Mouse (Mus musculus) bone marrow macrophage, adult 2 months (primary cell): Measurements from ENCODE around the gene Pidd1. TPM values are rescaled to one million over a fixed set of nuclear protein-coding genes. Genes with fewer than 3 reads are reported as not detected.

ENCODE experiments used
- H3K27ac ChIP-seq: 2 replicates; pipeline ENCODE4 v1.5.1; 2012; ENCODE audit warnings: low read depth, low read length; ENCODE audit not compliant: insufficient read depth
- H3K4me1 ChIP-seq: 2 replicates; pipeline ENCODE4 v1.6.1; 2012; ENCODE audit warnings: low read length; ENCODE audit not compliant: control insufficient read depth, insufficient read depth
- H3K4me3 ChIP-seq: 2 replicates; pipeline ENCODE4 v1.5.1; 2012; ENCODE audit warnings: mild to moderate bottlenecking, low read length, moderate library complexity; ENCODE audit not compliant: insufficient read depth
- CTCF ChIP-seq: IDR thresholded peaks from 2 replicates; pipeline ENCODE4 v1.5.1; 2012; ENCODE audit warnings: low read depth, mild to moderate bottlenecking, low read length, moderate library complexity
- POLR2A ChIP-seq: IDR thresholded peaks from 2 replicates; pipeline ENCODE4 v1.6.1; 2012; ENCODE audit warnings: mild to moderate bottlenecking, low read depth, low read length, borderline replicate concordance
- polyA plus RNA-seq: library from polyadenylated mRNA; stranded (reverse); fragments of >200 nt; gene quantifications from 2 replicates; pipeline ENCODE4 v1.2.4, GENCODE M21; 2012; ENCODE audit not compliant: missing spikeins, insufficient read depth, insufficient read length

The Pidd1 gene
- polyA plus RNA-seq, 1 experiment, result 5.6 TPM

DNA sequence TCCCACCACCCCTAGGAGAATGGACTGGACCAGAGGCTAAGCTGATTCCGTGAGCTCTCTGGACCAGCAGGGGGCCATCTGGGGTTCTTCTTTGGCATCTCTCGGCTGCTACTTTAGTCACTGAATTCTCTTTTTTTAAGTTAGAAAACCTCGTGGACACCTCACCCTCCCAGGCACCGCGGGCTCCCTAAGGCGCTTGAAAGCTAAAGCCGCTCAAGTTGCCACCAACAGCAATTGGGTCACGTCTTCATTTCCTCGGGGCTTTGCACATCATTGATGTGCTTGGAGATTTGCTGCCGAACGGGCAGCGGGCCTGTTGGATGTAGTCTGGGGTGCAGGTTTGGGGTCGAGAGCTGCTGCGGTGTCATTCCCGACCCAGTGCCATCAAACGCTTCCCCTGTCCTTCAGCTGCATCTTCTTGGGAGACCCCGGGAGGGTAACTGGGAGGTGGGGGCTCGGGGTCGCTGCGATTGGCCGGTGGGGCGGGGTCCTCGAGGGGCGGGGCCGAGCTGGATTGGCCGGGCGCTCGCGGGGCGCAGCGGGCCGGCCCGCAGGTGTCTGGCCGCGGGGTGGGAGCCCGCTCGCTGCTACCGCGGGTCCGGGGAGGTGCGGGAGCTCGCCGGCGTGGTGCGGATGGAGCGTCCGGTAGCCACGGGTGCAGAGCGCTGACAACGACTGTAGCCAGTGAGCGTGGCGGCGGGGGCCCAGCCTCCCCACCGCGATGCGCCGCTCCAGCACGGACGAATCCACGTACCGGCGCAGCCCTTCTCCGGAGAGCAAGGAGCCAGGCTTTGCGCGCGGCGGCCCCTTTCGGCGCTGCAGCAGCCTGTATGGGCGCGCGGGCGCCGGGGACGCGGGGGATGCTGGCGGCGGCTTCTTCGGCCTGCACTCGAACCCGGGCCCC lies 37.9 kb upstream of the Pidd1 start:
- Histone ChIP-seq H3K4me1 (peaks cover 25% of the 10 kb centered on the region), H3K4me3 (no peak overlapping the region), H3K27ac (no peak overlapping the region)
- TF ChIP-seq CTCF (no peak), POLR2A (no peak)

DNA sequence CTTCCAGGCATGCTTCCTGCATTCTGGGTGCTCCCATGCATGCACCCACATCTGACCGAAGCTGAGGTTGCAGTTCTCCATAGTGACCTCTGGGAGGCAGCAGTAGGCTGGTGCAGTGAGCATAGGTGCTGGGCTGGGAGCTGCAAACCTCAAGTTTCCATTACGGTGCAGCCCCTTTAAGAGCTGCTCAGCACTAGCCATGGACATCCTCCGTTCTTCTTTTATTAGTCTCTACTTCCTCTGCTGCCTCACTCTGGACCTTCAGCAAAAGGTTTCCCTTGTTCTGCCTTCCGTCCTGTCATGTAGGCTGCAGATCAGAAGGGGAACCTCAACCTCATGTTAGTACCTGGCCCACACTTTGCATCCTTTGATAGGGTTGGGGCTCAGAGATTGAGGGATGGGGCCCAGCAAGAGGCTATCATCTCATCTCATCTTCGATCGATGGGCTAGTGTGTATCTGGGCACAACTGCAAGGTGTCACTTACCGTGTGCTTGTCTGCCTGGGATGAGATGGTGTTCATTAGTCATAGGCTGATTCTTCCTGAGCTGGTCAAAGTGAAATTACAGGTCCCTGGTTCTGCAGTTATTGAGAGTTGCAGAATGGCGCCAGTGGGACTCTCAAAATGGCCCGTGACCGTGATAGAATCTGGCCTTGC lies 37.1 kb upstream of the Pidd1 start:
- H3K4me1 ChIP-seq, result peaks cover 25% of the 10 kb centered on the region
- H3K4me3 ChIP-seq, result 0 out of 2 replicates have a peak overlapping the region, but pooled peaks have one; percentile 4

DNA sequence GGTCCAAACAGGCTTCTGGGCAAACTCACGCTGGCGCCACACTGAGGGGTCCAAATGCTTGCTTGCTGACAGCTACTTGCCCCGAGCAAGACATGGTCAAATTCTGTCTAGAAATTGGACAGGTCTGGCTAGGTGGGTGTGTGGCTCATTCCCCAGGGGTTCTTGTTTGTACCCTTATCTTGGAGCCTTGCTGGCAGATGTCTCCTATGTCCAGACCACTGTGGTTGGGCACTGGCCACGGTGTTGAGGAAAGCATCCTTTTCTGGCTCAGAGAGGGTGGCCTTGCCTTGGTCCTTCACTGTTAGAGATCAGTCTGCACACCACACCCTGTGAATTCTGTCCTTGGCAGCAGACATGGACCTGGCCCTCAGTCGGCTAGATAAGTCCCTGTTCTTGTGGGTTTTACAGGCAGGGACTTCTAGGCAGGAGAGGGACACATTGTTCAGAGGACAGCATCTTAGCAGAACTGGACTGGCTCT lies 34.5 kb upstream of the Pidd1 start:
- no peak for TF ChIP-seq POLR2A
- Histone ChIP-seq H3K4me3 (no peak overlapping the region), H3K4me1 (peaks cover 32% of the 10 kb centered on the region), H3K27ac (no peak overlapping the region)

More for the DNA sequence above, 37.1 kb upstream of the Pidd1 start:
- TF ChIP-seq POLR2A (no peak), CTCF (peak; percentile 78)
- H3K27ac ChIP-seq, result no peak overlapping the region

DNA sequence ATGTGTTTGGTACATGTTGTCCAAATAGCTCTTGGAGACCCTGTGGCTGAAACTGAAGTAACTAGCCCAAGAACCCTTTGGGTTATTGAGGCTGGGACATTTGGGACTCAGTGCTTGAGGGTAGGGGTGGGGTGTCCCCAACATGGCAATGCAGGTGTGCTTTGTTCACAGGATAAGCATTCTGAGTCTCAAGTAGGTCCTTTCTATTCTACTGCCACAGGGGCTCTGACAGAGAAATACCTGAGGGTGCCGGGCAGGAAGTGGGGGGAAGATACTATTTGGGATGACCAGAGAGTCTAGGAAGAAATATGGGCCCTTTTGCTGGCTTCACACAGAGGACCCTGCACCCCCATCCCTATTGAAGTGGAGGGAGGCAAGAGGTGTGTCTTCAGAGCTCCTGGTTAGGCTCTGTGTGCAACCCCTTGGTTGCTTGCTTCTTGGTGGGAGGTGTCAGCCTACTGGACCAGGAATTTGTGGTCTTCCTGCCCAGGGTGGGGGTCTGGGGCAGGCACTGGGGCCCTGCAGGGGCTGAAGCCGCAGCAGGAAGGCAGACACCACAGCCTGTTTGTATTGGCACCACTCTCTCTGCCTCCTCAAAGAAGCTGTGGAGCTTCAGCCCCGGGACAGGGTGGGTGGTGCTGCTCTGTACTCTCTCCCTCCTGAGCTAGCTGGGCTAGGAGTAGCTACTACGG lies 33.9 kb upstream of the Pidd1 start:
- H3K4me1 ChIP-seq, result peaks cover 32% of the 10 kb centered on the region

DNA sequence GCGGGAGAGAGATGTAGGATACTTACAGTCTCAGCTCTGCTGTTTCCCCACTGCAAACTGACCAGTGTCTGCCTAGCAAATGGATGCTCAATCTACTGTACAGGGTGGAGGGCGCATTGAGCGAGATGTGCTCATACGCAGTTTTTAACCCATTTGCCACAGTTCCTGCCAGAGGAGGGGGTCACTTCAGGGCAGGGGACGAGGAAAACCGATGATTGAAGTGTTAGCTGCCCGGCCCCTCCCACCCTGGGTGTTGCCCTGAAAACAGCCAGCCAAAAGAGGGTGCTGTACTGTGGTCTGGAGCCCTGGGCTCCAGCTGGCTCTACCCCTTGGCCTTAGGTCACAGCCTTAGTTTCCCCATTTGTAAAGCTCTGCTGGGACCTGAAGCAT lies 33.2 kb upstream of the Pidd1 start:
- TF ChIP-seq CTCF (no peak), POLR2A (no peak)
- H3K4me1 ChIP-seq, result peaks cover 32% of the 10 kb centered on the region
- H3K4me3 ChIP-seq, result peak overlapping the region; percentile 82
- peak overlapping the region; percentile 72 for H3K27ac ChIP-seq

More for the DNA sequence above, 33.9 kb upstream of the Pidd1 start:
- Histone ChIP-seq H3K27ac (peak overlapping the region; percentile 7; the same call in 1 of the 2 replicates), H3K4me3 (peak overlapping the region; percentile 82)
- no peak for TF ChIP-seq CTCF
- TF ChIP-seq POLR2A, result no peak

DNA sequence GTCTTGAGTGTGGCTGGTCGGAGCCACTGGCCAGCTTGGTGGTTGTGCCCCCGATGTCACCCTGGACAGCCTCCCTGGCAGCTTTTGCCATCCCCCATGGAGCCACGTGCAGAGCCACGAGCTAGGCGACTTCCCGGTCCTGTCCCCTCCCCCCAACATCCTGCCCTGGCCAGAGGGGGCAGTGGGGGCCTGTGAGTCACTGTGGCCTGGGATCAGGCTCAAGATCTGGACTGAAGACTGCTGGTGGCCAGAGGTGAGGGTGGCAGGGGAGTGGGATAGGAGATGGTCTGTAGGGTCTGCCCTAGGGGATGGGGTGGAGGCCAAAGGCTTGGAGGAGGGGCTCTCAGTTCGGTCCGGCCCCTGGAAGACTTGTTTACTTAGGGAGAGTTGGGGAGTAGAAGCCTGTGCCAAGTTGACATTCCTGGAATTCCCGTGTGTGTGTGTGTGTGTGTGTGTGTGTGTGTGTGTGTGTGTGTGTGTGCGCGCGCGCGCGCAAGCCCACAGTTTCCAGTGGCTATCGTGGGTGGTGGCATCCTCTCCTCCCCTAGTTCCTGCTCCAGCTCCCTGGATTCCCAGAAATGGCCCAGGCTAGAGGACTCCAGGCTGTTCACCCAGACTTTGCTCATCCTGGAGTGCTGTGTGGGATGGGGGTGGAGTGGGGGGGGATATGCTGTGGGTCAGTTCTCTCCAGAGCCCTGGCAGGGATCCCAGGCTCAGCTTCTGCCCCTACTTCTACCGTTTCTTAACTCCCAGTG lies 32.6 kb upstream of the Pidd1 start:
- Histone ChIP-seq H3K4me3 (peak overlapping the region; percentile 82), H3K27ac (peak overlapping the region; percentile 72), H3K4me1 (peaks cover 32% of the 10 kb centered on the region)
- TF ChIP-seq CTCF, result no peak
- peak; percentile 27; the same call in 1 of the 2 replicates for TF ChIP-seq POLR2A

DNA sequence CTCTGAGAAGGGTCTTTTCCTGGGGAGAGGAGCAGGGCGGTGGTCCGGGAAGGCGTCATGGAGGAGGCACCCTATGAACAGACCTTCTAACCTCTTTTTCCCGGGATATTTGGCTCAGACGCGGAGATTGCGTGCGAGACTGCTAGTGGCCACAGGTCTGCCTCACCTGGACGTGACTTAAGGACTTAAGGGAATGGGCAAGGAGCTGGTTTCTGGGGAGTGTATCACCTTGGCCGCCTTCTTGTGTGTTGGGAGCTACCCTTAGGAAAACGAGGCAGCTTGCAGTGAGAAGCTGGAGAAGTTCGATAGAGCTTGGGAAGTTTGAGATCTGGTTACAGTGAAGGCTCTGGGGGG lies 32.0 kb upstream of the Pidd1 start:
- Histone ChIP-seq H3K27ac (peak overlapping the region; percentile 72), H3K4me3 (peak overlapping the region; percentile 82), H3K4me1 (peaks cover 30% of the 10 kb centered on the region)
- no peak for TF ChIP-seq POLR2A
- no peak for TF ChIP-seq CTCF

DNA sequence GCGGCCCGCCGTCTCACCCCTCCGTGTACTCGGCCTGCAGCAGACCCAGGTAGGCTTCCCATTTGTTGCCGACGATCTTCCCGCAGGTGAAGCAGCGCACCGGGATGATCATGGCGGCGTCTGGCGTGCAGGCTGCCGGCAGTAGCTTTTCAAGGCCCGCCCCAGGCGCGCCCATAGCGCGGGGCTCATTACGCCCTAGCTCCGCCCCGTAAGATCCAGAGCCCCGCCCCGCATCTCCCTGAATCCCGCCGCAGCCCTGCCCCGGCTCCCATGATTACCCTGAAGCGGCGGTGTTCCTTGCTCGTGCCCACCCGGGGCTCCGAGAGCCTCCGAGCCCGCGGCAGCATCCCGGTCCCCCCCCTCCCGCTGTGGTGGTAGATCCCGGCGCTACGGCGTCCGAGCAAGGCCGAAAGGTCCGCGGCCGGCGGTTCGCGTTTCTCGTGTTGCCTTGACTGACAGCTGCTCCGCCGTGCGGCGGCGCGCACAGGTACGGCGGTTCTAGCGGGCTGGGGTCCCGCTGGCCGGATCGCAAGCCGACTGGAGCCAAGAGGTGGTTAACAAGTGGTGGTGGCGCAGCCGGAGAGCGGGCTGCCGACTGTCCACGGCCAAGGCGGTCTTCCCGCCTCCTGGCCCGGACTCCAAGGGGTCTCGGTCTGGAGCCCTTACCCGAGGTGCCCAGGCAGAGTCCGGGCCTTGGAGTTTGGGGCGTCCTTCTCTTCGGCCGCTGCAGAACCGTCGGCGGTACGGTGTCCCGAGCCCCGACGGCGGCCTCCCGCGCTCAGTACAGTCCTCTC lies 31.4 kb upstream of the Pidd1 start, which contains the start of the genes Polr2l and Tspan4:
Gene Polr2l, minus strand, starts transcription at position 122 of the 794 bp plus-strand sequence.
Gene Tspan4, plus strand, starts transcription at position 230 of the 794 bp plus-strand sequence.
- Histone ChIP-seq H3K4me3 (peak within 1 kb of the TSS; percentile 82), H3K4me1 (peaks cover 30% of the 10 kb centered on the region), H3K27ac (peak within 1 kb of the TSS; percentile 72)
- TF ChIP-seq CTCF, result no peak
- TF ChIP-seq POLR2A, result no peak

DNA sequence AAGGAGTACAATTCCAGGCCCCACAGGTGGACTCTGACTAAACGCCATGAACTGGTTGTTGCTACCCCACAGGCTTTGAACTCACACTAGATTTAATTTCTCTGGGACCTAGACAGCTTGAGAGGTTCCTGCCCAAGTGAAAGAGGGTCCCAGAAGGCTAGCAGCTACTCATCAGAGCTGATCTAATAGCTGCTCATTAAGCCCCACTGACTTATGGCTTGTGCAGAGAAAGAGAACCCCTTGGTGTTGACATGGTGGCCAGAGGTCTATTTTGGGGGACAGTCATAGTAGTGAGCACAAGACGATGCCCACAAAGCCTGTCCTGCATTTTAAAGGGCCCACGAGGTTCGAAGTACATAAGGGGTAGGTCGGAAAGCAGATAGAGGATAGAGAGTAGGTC lies 30.3 kb upstream of the Pidd1 start:
- Histone ChIP-seq H3K4me1 (peaks cover 37% of the 10 kb centered on the region), H3K4me3 (peak overlapping the region; percentile 82), H3K27ac (no peak overlapping the region)
- TF ChIP-seq CTCF (no peak), POLR2A (no peak)
